Mouse (Mus musculus): ENCODE data around the gene 9230102O04Rik. TPM values are rescaled to one million over a fixed set of nuclear protein-coding genes. Genes with fewer than 3 reads are reported as not detected.
A peak's percentile ranks its signal among the peaks of the same experiment; 100 is the strongest.

9230102O04Rik gene
- polyA plus RNA-seq, 1 experiment from 2014 or later = 0.41 TPM

GRCm38 (mm10) chr2:9877966-9878563 lies 11.3 kb downstream of the 9230102O04Rik start:
- under 1% methylated on average over 19 of the region's 19 CpGs for WGBS
- H3K9ac ChIP-seq = peak overlapping the region; percentile 49
- H3K9me3 ChIP-seq = no peaks in the 10 kb centered on the region
- peaks cover 42% of the 10 kb centered on the region for H3K27me3 ChIP-seq
- peak overlapping the region; percentile 85 for H3K4me2 ChIP-seq (replicated peaks)
- H3K27ac ChIP-seq = peak overlapping the region; percentile 72
- peaks cover 36% of the 10 kb centered on the region for H3K4me1 ChIP-seq
- H3K4me3 ChIP-seq = peak overlapping the region; percentile 49
- H3K36me3 ChIP-seq = no peaks in the 10 kb centered on the region
- ATAC-seq (ENCODE audit: insufficient number of reproducible peaks, insufficient read depth, low FRiP score, low TSS enrichment) = no peak

DNA sequence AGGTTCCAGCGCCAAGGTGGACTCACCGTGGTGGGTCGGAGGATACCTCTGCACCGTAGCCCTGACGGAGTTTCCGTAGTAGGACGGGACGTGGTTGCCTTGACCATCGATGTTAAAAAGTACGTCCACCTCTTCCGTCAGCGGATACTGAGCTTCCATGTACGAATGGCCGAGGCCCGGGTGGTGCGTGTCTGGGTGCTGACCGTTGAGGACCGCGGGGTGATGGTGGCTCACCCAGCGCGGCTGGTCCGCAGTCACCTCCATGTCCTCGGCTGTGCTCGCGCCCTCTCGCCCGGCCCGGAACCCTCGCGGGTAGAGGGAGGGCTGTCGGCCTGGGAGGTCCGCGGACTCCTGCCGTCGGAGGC lies 12.0 kb downstream of the 9230102O04Rik start:
- H3K4me1 ChIP-seq = peaks cover 37% of the 10 kb centered on the region
- no peak for ATAC-seq (ENCODE audit: insufficient number of reproducible peaks, insufficient read depth, low FRiP score, low TSS enrichment)
- no peaks in the 10 kb centered on the region for H3K36me3 ChIP-seq
- peak overlapping the region; percentile 77 for H3K27ac ChIP-seq
- peak overlapping the region; percentile 85 for H3K4me2 ChIP-seq (replicated peaks)
- H3K9ac ChIP-seq = peak overlapping the region; percentile 55
- 1% methylated on average over 35 of the region's 35 CpGs for WGBS
- H3K9me3 ChIP-seq = no peaks in the 10 kb centered on the region
- peaks cover 41% of the 10 kb centered on the region for H3K27me3 ChIP-seq
- peak overlapping the region; percentile 49 for H3K4me3 ChIP-seq

DNA sequence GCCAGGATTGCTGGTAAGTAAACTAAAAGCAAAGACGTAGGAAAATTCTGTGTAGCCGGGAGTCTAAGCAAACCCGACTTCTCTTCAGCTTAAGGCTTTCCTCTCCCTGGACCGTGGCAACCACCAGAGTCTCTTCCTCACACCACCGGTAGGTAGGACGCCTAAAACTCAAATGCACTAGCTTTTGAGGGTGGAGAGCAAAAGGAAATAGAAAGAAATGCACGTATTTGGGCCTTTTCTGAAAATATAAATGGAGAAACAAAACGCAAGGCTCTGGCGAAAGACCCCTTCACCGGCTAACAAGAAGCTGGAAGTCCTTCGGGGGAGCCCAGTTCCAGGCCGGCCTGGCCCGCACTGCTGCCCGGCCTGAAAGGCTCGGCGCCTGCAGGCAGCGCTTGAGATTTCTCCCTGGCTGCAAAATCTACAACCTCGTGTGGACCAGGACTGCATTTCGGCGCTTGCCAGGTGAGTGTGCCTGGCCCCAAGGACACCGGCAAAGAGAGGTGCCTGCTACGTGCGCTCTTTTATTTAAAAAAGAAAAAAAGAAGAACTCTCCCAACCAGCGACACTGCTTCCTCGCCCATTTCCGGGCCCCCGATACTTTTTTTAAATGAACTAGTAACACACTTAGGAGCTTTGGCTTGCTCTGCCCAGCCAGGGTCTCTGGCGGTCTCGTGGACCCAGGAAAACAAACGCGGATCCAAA lies 12.6 kb downstream of the 9230102O04Rik start:
- H3K9ac ChIP-seq = peak overlapping the region; percentile 55

DNA sequence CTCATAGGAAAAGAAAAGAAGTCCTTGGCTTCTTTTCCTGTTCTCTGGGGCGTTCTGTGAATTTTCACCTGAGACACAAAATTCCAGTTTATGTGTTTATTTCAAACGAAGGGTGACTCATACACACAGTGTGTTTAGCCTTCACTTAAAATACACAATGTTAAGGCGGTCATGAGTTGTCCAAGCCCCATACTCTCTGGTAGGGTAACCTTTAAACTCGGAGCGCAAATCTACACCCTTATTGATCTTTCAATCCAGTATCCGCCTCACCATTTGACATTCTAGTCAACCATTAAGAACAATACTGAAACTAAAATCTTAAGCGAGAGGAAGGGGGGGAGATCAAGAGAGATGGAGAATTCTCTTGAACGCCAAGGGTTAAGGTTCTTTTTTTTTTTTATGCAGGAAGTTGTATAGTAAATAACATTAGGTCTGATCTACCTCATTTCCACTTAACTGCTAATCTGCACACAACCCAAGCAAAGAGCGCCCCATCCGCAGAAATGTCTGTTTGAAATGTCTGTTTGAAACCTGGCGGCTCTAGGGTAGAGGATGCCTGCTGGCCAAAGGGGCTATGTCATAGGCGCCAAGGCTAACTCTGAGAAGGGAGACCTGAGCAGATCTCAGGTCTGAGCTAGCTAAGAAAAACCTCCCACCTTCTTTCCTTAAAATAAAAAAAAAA lies 13.5 kb downstream of the 9230102O04Rik start:
- peaks cover 27% of the 10 kb centered on the region for H3K4me1 ChIP-seq
- ATAC-seq (ENCODE audit: insufficient number of reproducible peaks, insufficient read depth, low FRiP score, low TSS enrichment) = no peak
- peak overlapping the region; percentile 85 for H3K4me2 ChIP-seq (replicated peaks)

More for the DNA sequence above, 12.6 kb downstream of the 9230102O04Rik start:
- peaks cover 33% of the 10 kb centered on the region for H3K4me1 ChIP-seq
- H3K9me3 ChIP-seq = no peaks in the 10 kb centered on the region
- H3K36me3 ChIP-seq = no peaks in the 10 kb centered on the region
- no peak for ATAC-seq (ENCODE audit: insufficient number of reproducible peaks, insufficient read depth, low FRiP score, low TSS enrichment)
- peak overlapping the region; percentile 49 for H3K4me3 ChIP-seq
- H3K27me3 ChIP-seq = peaks cover 37% of the 10 kb centered on the region
- 2% methylated on average over 31 of the region's 31 CpGs for WGBS
- peak overlapping the region; percentile 85 for H3K4me2 ChIP-seq (replicated peaks)
- H3K27ac ChIP-seq = peak overlapping the region; percentile 77; the same call in 1 of the 2 replicates

GRCm38 (mm10) chr2:9875220-9875619 lies 14.1 kb downstream of the 9230102O04Rik start:
- peak overlapping the region; percentile 85 for H3K4me2 ChIP-seq (replicated peaks)
- H3K4me3 ChIP-seq = peak overlapping the region; percentile 49
- no peaks in the 10 kb centered on the region for H3K36me3 ChIP-seq
- 5% methylated on average over 4 of the region's 4 CpGs for WGBS
- peaks cover 40% of the 10 kb centered on the region for H3K27me3 ChIP-seq
- peaks cover 27% of the 10 kb centered on the region; the same call in 1 of the 2 replicates for H3K4me1 ChIP-seq
- no peak for ATAC-seq (ENCODE audit: insufficient number of reproducible peaks, insufficient read depth, low FRiP score, low TSS enrichment)
- H3K9me3 ChIP-seq = no peaks in the 10 kb centered on the region
- H3K27ac ChIP-seq = no peak overlapping the region
- H3K9ac ChIP-seq = 0 out of 2 replicates have a peak overlapping the region, but pooled peaks have one; percentile 38

More for the DNA sequence above, 13.5 kb downstream of the 9230102O04Rik start:
- H3K9me3 ChIP-seq = no peaks in the 10 kb centered on the region
- H3K27me3 ChIP-seq = peaks cover 40% of the 10 kb centered on the region
- H3K27ac ChIP-seq = no peak overlapping the region
- H3K4me3 ChIP-seq = peak overlapping the region; percentile 49
- H3K9ac ChIP-seq = 0 out of 2 replicates have a peak overlapping the region, but pooled peaks have one; percentile 38
- H3K36me3 ChIP-seq = no peaks in the 10 kb centered on the region
- WGBS = 9% methylated on average over 12 of the region's 12 CpGs

DNA sequence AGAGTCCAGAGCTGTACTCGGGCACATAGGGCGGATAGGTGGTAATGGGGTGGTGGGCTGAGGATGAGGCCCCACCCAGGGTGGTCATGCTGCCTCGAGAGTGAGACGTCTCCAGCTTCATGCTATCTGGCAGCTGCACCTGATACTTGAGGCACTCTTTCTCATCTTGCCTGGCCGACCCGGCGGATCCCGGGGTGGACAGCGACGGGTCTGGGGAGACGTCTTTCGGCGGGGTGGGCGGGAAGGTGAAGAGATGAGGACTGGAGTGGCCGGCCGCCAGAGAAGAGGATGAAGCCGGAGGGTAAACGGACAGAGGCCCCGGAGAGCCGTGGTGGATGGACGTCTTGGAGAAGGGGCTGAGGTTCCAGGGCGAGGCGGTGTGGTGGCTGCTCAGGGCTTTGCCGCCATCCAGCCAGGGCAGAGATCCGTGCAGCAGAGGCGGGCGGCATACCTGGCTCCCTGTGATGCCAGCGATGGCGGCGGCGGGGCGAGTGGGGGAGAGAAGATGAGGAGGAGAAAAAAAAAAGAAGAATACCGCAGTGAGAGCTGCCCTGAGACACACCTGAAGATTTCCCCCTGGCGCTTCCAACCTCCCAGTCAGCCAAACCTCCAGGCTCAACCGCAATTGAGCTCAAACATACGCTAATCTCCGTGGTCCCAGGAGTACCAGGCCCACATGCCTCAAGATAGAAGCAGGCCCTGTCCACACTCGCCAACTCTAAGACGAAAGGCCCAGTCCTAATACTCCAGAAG lies 14.7 kb downstream of the 9230102O04Rik start:
- Histone ChIP-seq H3K9ac (peak overlapping the region; percentile 38), H3K4me3 (peak overlapping the region; percentile 49), H3K27ac (no peak overlapping the region; the same call in 1 of the 2 replicates), H3K36me3 (no peaks in the 10 kb centered on the region), H3K27me3 (peaks cover 41% of the 10 kb centered on the region), H3K4me2 (replicated peaks) (peak overlapping the region; percentile 85), H3K4me1 (peaks cover 27% of the 10 kb centered on the region; the same call in 1 of the 2 replicates), H3K9me3 (no peaks in the 10 kb centered on the region)
- ATAC-seq (ENCODE audit: insufficient number of reproducible peaks, insufficient read depth, low FRiP score, low TSS enrichment) = no peak
- WGBS = 5% methylated on average over 37 of the region's 39 CpGs

GRCm38 (mm10) chr2:9873757-9874156 lies 15.6 kb downstream of the 9230102O04Rik start:
- 17% methylated on average over 2 of the region's 2 CpGs for WGBS
- peak overlapping the region; percentile 38 for H3K9ac ChIP-seq
- peak overlapping the region; percentile 49 for H3K4me3 ChIP-seq
- H3K36me3 ChIP-seq = no peaks in the 10 kb centered on the region
- no peaks in the 10 kb centered on the region for H3K9me3 ChIP-seq
- H3K4me1 ChIP-seq = peaks cover 27% of the 10 kb centered on the region; the same call in 1 of the 2 replicates
- no peak overlapping the region for H3K27ac ChIP-seq
- no peak for ATAC-seq (ENCODE audit: insufficient number of reproducible peaks, insufficient read depth, low FRiP score, low TSS enrichment)
- peaks cover 44% of the 10 kb centered on the region for H3K27me3 ChIP-seq
- H3K4me2 ChIP-seq (replicated peaks) = peak overlapping the region; percentile 85

DNA sequence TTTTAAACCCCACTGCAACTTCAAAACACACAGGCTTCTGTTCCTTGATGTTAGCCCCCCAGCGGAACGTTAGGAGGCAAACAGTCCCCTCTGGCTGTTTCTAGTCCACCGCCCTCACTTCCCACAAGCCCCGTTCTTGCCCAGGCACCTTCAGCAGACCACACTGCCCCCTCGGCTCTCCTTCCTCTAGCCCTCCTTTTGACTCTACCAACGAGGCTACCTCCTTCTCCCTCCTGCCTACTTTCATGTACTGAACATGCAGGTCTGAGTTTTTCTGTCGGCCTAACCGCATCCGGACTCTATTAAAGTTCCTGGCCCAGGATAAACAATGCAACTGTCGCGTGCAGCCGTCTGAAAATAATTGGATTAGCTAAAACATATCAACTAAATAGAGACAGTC lies 16.7 kb downstream of the 9230102O04Rik start:
- Histone ChIP-seq H3K4me1 (peaks cover 27% of the 10 kb centered on the region; the same call in 1 of the 2 replicates), H3K4me3 (peak overlapping the region; percentile 18), H3K4me2 (replicated peaks) (peak overlapping the region; percentile 85), H3K36me3 (no peaks in the 10 kb centered on the region), H3K9ac (peak overlapping the region; percentile 22), H3K27ac (no peak overlapping the region), H3K9me3 (no peaks in the 10 kb centered on the region), H3K27me3 (peaks cover 41% of the 10 kb centered on the region)
- no peak for ATAC-seq (ENCODE audit: insufficient number of reproducible peaks, insufficient read depth, low FRiP score, low TSS enrichment)
- WGBS = 1% methylated on average over 12 of the region's 12 CpGs

DNA sequence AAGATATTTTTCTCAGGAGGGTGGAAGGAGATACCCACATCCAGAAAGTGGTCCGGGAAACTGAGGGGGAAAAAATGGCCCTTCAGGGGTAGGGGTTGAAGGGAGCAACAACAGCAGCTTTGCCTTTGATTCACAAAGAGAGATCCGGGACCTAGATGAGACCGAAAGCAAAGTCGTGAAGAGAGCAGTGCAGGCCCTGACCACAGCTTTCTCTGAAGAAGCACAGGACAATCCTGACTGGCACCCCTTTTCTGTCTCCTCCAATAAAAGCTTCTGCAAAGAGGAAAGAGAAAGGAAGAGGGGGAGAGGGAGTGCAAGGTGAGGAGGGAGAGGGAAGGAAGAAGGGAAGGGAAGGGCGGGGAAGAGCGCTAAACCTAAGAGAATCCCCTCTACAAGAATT lies 17.5 kb downstream of the 9230102O04Rik start:
- 30% methylated on average over 6 of the region's 6 CpGs for WGBS
- Histone ChIP-seq H3K36me3 (no peaks in the 10 kb centered on the region), H3K9ac (no peak overlapping the region), H3K9me3 (no peaks in the 10 kb centered on the region), H3K4me3 (no peak overlapping the region), H3K4me1 (peaks cover 22% of the 10 kb centered on the region; the same call in 1 of the 2 replicates), H3K27me3 (peaks cover 41% of the 10 kb centered on the region), H3K27ac (no peak overlapping the region), H3K4me2 (replicated peaks) (0 out of 2 replicates have a peak overlapping the region, but pooled peaks have one; percentile 85)
- no peak for ATAC-seq (ENCODE audit: insufficient number of reproducible peaks, insufficient read depth, low FRiP score, low TSS enrichment)

GRCm38 (mm10) chr2:9871141-9871716 lies 18.1 kb downstream of the 9230102O04Rik start:
- 23% methylated on average over 4 of the region's 4 CpGs for WGBS
- H3K9ac ChIP-seq = no peak overlapping the region
- no peak for ATAC-seq (ENCODE audit: insufficient number of reproducible peaks, insufficient read depth, low FRiP score, low TSS enrichment)

More at GRCm38 (mm10) chr2:9871141-9871716, 18.1 kb downstream of the 9230102O04Rik start:
- no peak overlapping the region for H3K4me2 ChIP-seq (replicated peaks)
- no peak overlapping the region for H3K4me3 ChIP-seq
- H3K27me3 ChIP-seq = peaks cover 41% of the 10 kb centered on the region
- H3K27ac ChIP-seq = no peak overlapping the region
- H3K9me3 ChIP-seq = no peaks in the 10 kb centered on the region
- H3K4me1 ChIP-seq = peaks cover 22% of the 10 kb centered on the region; the same call in 1 of the 2 replicates
- H3K36me3 ChIP-seq = no peaks in the 10 kb centered on the region
